Mouse (Mus musculus) lung, embryonic 16.5 days (tissue): Measurements from ENCODE around the gene Gm49510. TPM values are rescaled to one million over a fixed set of nuclear protein-coding genes. Genes with fewer than 3 reads are reported as not detected.

Experiments
- ATAC-seq: fragments of 200-750 bp; cut with Nextera tagmentation; 2 replicates; pipeline ENCODE4 v1.8.0; 2017; ENCODE audit warnings: low read depth, mild to moderate bottlenecking, moderate library complexity
- H3K27ac ChIP-seq: fragments of 300-500 bp; sonication (generic); 2 replicates; pipeline ENCODE4 v1.5.1; 2014; ENCODE audit warnings: mild to moderate bottlenecking, control low read depth, low read length
- H3K27me3 ChIP-seq: fragments of 300-500 bp; sonication (generic); 2 replicates; pipeline ENCODE4 v1.6.1; 2014; ENCODE audit warnings: low read depth, low read length, mixed read lengths; ENCODE audit not compliant: control insufficient read depth, insufficient read depth
- H3K36me3 ChIP-seq: fragments of 300-500 bp; sonication (generic); 2 replicates; pipeline ENCODE4 v1.6.1; 2014; ENCODE audit warnings: low read length; ENCODE audit not compliant: control insufficient read depth, insufficient read depth
- H3K4me1 ChIP-seq: fragments of 300-500 bp; sonication (generic); replicated peaks from 2 replicates; pipeline ENCODE4 v1.6.1; 2014; ENCODE audit warnings: low read length, mixed read lengths; ENCODE audit not compliant: control insufficient read depth, insufficient read depth
- H3K4me2 ChIP-seq: fragments of 300-500 bp; sonication (generic); 2 replicates; pipeline ENCODE4 v1.6.1; 2014; ENCODE audit warnings: low read depth, low read length, control low read depth
- H3K4me3 ChIP-seq: fragments of 300-500 bp; sonication (generic); 2 replicates; pipeline ENCODE4 v1.5.1; 2014; ENCODE audit warnings: mild to moderate bottlenecking, low read length, control low read depth
- H3K9ac ChIP-seq: fragments of 300-500 bp; sonication (generic); 2 replicates; pipeline ENCODE4 v1.6.1; 2014; ENCODE audit warnings: low read length, control low read depth
- H3K9me3 ChIP-seq: fragments of 300-500 bp; sonication (generic); 2 replicates; pipeline ENCODE4 v1.6.1; 2016; ENCODE audit warnings: low read length; ENCODE audit not compliant: control insufficient read depth
- WGBS: fragments of 180-500 bp; shearing (Covaris S2); extraction: QIAGEN DNeasy Blood & Tissue Kit; methylation state at CpG from one replicate; pipeline ENCODE4 v1.1.7; 2014; 5-methylcytosine and 5-hydroxymethylcytosine counted together
- polyA plus RNA-seq: library from polyadenylated mRNA; unstranded; fragments of >200 nt; fragmentation: Nextera tagmentation; extraction: Ambion mirVana; gene quantifications from 2 replicates; pipeline ENCODE4 v1.2.1, GENCODE M21; 2015

The Gm49510 gene
- polyA plus RNA-seq, 1 experiment from 2014 or later = 0.59 TPM

- no peak overlapping the region for H3K4me2 ChIP-seq
- no peak overlapping the region for H3K4me3 ChIP-seq
- H3K4me1 ChIP-seq = peaks cover 13% of the 10 kb centered on the region
- H3K9me3 ChIP-seq = no peaks in the 10 kb centered on the region
- H3K9ac ChIP-seq = no peak overlapping the region
- H3K27me3 ChIP-seq = no peaks in the 10 kb centered on the region; the same call in 1 of the 2 replicates
- WGBS = 63% methylated on average over 7 of the region's 7 CpGs
- peaks cover 3% of the 10 kb centered on the region; the same call in 1 of the 2 replicates for H3K36me3 ChIP-seq
- ATAC-seq = no peak
- no peak overlapping the region for H3K27ac ChIP-seq
These were observed 46.8 kb downstream of the Gm49510 start for GRCm38 (mm10) chr15:78946232-78946631.

- under 1% methylated on average over 24 of the region's 24 CpGs for WGBS
These were observed 48.2 kb downstream of the Gm49510 start, which contains the start of gene Triobp for GRCm38 (mm10) chr15:78947657-78948056. TSS of gene Triobp (plus strand) at chr15:78947724.

GRCm38 (mm10) chr15:78948152-78948725 is 48.8 kb downstream of the Gm49510 start:
- peak overlapping the region; percentile 84 for H3K4me2 ChIP-seq
- H3K9ac ChIP-seq = peak overlapping the region; percentile 59
- no peaks in the 10 kb centered on the region for H3K9me3 ChIP-seq
- H3K36me3 ChIP-seq = no peaks in the 10 kb centered on the region
- peaks cover 7% of the 10 kb centered on the region for H3K4me1 ChIP-seq
- no peak for ATAC-seq
- no peak overlapping the region for H3K27ac ChIP-seq
- no peaks in the 10 kb centered on the region; the same call in 1 of the 2 replicates for H3K27me3 ChIP-seq
- WGBS = 5% methylated on average over 11 of the region's 11 CpGs
- H3K4me3 ChIP-seq = peak overlapping the region; percentile 53

More at GRCm38 (mm10) chr15:78947657-78948056, 48.2 kb downstream of the Gm49510 start, which contains the start of gene Triobp:
- peak; percentile 99 for ATAC-seq
- Histone ChIP-seq H3K4me1 (peaks cover 10% of the 10 kb centered on the region), H3K36me3 (no peaks in the 10 kb centered on the region), H3K27me3 (no peaks in the 10 kb centered on the region; the same call in 1 of the 2 replicates), H3K27ac (no peak within 1 kb of the TSS), H3K9me3 (no peaks in the 10 kb centered on the region), H3K4me2 (peak within 1 kb of the TSS; percentile 84), H3K9ac (peak within 1 kb of the TSS; percentile 59), H3K4me3 (peak within 1 kb of the TSS; percentile 53)

- H3K4me2 ChIP-seq = no peak overlapping the region
- no peak overlapping the region for H3K27ac ChIP-seq
- no peak for ATAC-seq
- H3K4me1 ChIP-seq = peaks cover 7% of the 10 kb centered on the region
- no peaks in the 10 kb centered on the region for H3K9me3 ChIP-seq
- 96% methylated on average over 3 of the region's 3 CpGs for whole genome bisulfite sequencing
- H3K9ac ChIP-seq = no peak overlapping the region
- no peaks in the 10 kb centered on the region; the same call in 1 of the 2 replicates for H3K27me3 ChIP-seq
- H3K36me3 ChIP-seq = no peaks in the 10 kb centered on the region
- no peak overlapping the region for H3K4me3 ChIP-seq
These were observed 49.4 kb downstream of the Gm49510 start for GRCm38 (mm10) chr15:78948883-78949282.

GRCm38 (mm10) chr15:78955663-78956062 is 56.2 kb downstream of the Gm49510 start:
- no peak overlapping the region for H3K4me2 ChIP-seq
- H3K9me3 ChIP-seq = no peaks in the 10 kb centered on the region
- no peaks in the 10 kb centered on the region for H3K36me3 ChIP-seq
- no peaks in the 10 kb centered on the region for H3K4me1 ChIP-seq
- no peak overlapping the region for H3K27ac ChIP-seq
- no peaks in the 10 kb centered on the region for H3K27me3 ChIP-seq
- WGBS = 72% methylated on average over 3 of the region's 3 CpGs
- no peak overlapping the region for H3K4me3 ChIP-seq
- H3K9ac ChIP-seq = no peak overlapping the region
- ATAC-seq = no peak

- H3K27ac ChIP-seq = no peak overlapping the region
- no peak for ATAC-seq
- H3K9me3 ChIP-seq = no peaks in the 10 kb centered on the region
- H3K36me3 ChIP-seq = no peaks in the 10 kb centered on the region
- no peak overlapping the region for H3K4me2 ChIP-seq
- 68% methylated on average over 4 of the region's 4 CpGs for WGBS
- no peaks in the 10 kb centered on the region for H3K27me3 ChIP-seq
- no peak overlapping the region for H3K9ac ChIP-seq
- H3K4me3 ChIP-seq = no peak overlapping the region
- no peaks in the 10 kb centered on the region for H3K4me1 ChIP-seq
These were observed 56.9 kb downstream of the Gm49510 start for GRCm38 (mm10) chr15:78956351-78956750.

GRCm38 (mm10) chr15:78957021-78957420 is 57.6 kb downstream of the Gm49510 start:
- H3K27ac ChIP-seq = no peak overlapping the region
- no peak overlapping the region for H3K9ac ChIP-seq
- H3K36me3 ChIP-seq = no peaks in the 10 kb centered on the region
- no peaks in the 10 kb centered on the region for H3K4me1 ChIP-seq
- H3K9me3 ChIP-seq = no peaks in the 10 kb centered on the region
- WGBS = 45% methylated on average over 15 of the region's 15 CpGs
- no peak overlapping the region for H3K4me2 ChIP-seq
- H3K27me3 ChIP-seq = no peaks in the 10 kb centered on the region
- ATAC-seq = no peak
- H3K4me3 ChIP-seq = no peak overlapping the region

GRCm38 (mm10) chr15:78959537-78959936 is 60.1 kb downstream of the Gm49510 start:
- H3K27ac ChIP-seq = no peak overlapping the region
- no peaks in the 10 kb centered on the region for H3K9me3 ChIP-seq
- H3K4me1 ChIP-seq = no peaks in the 10 kb centered on the region
- no peak overlapping the region for H3K4me3 ChIP-seq
- H3K36me3 ChIP-seq = no peaks in the 10 kb centered on the region
- no peak overlapping the region for H3K9ac ChIP-seq
- no peaks in the 10 kb centered on the region for H3K27me3 ChIP-seq
- H3K4me2 ChIP-seq = no peak overlapping the region
- 74% methylated on average over 11 of the region's 11 CpGs for WGBS
- ATAC-seq = no peak

GRCm38 (mm10) chr15:78960088-78960487 is 60.6 kb downstream of the Gm49510 start:
- Histone ChIP-seq H3K4me2 (no peak overlapping the region), H3K4me1 (no peaks in the 10 kb centered on the region), H3K9ac (no peak overlapping the region), H3K27ac (no peak overlapping the region), H3K27me3 (no peaks in the 10 kb centered on the region), H3K4me3 (no peak overlapping the region), H3K36me3 (no peaks in the 10 kb centered on the region), H3K9me3 (no peaks in the 10 kb centered on the region)
- no peak for ATAC-seq
- WGBS = 70% methylated on average over 4 of the region's 4 CpGs
